Mouse (Mus musculus) MEL (cell line): ENCODE results near the gene Plxna3. TPM values are rescaled to one million over a fixed set of nuclear protein-coding genes. Genes with fewer than 3 reads are reported as not detected.

Experiments used
- DNase-seq: peaks from one replicate; pipeline ENCODE4 v3.0.0; 2011; ENCODE audit warnings: low read depth, low spot score
- H3K27ac ChIP-seq: 2 replicates; pipeline ENCODE4 v1.5.1; 2012; ENCODE audit warnings: low read depth, mild to moderate bottlenecking, control low read depth, low read length, moderate library complexity; ENCODE audit not compliant: control insufficient read depth
- H3K27me3 ChIP-seq, 2 experiments: fragments of 150-350 bp in 1 of 2; sonication (generic) in 1 of 2; 2 replicates each; pipeline ENCODE4 v1.6.1; 2012; ENCODE audit warnings: low read length in 2 of 2, mild to moderate bottlenecking in 2 of 2, improper control_type of control experiment in 1 of 2, moderate library complexity in 1 of 2; ENCODE audit not compliant: insufficient read depth in 2 of 2, control insufficient read depth in 1 of 2
- H3K36me3 ChIP-seq, 2 experiments: 2 replicates each; pipeline ENCODE4 v1.6.1; 2012 to 2014; ENCODE audit warnings: low read length in 2 of 2, improper control_type of control experiment in 1 of 2, inconsistent platforms in 1 of 2, mild to moderate bottlenecking in 1 of 2; ENCODE audit not compliant: insufficient read depth in 2 of 2, control insufficient read depth in 1 of 2
- H3K4me1 ChIP-seq, 2 experiments: fragments of 150-350 bp in 1 of 2; sonication (generic) in 1 of 2; 2 replicates each; pipeline ENCODE4 v1.6.1; 2012; ENCODE audit warnings: low read length in 2 of 2, improper control_type of control experiment in 1 of 2, mild to moderate bottlenecking in 1 of 2; ENCODE audit not compliant: insufficient read depth in 2 of 2, control insufficient read depth in 1 of 2
- H3K4me3 ChIP-seq, 2 experiments: fragments of 150-350 bp in 1 of 2; sonication (generic) in 1 of 2; 2 replicates each; pipeline ENCODE4 v1.5.1; 2012; ENCODE audit warnings: low read depth in 2 of 2, low read length in 2 of 2, mild to moderate bottlenecking in 2 of 2, moderate library complexity in 2 of 2, control low read depth in 1 of 2, improper control_type of control experiment in 1 of 2; ENCODE audit not compliant: control insufficient read depth in 1 of 2, insufficient read depth in 1 of 2
- H3K79me2 ChIP-seq: 2 replicates; pipeline ENCODE4 v1.6.1; 2012; ENCODE audit warnings: mild to moderate bottlenecking, low read length, moderate library complexity; ENCODE audit not compliant: control insufficient read depth, poor library complexity, insufficient read depth
- H3K9ac ChIP-seq: 2 replicates; pipeline ENCODE4 v1.6.1; 2012; ENCODE audit warnings: low read depth, mild to moderate bottlenecking, control low read depth, low read length, moderate library complexity; ENCODE audit not compliant: control insufficient read depth, poor library complexity, severe bottlenecking
- H3K9me3 ChIP-seq: fragments of 150-350 bp; sonication (generic); replicated peaks from 2 replicates; pipeline ENCODE4 v1.6.1; 2012; ENCODE audit warnings: mild to moderate bottlenecking, low read length, improper control_type of control experiment, moderate library complexity; ENCODE audit not compliant: insufficient read depth
- BHLHE40 ChIP-seq: IDR thresholded peaks from 2 replicates; pipeline ENCODE4 v1.6.1; 2012; ENCODE audit warnings: low read depth, mild to moderate bottlenecking, inconsistent platforms, low read length, improper control_type of control experiment, borderline replicate concordance
- CHD1 ChIP-seq: IDR thresholded peaks from 2 replicates; pipeline ENCODE4 v1.6.1; 2012; ENCODE audit warnings: low read depth, mild to moderate bottlenecking, inconsistent platforms, low read length, improper control_type of control experiment
- CHD2 ChIP-seq: IDR thresholded peaks from 2 replicates; pipeline ENCODE4 v1.6.1; 2011; ENCODE audit warnings: low read length, improper control_type of control experiment
- CTCF ChIP-seq, 3 experiments: IDR thresholded peaks in 2 of 3; conservative IDR thresholded peaks in 1 of 3; 2 replicates each; pipeline ENCODE4 v1.5.1; 2011 to 2012; ENCODE audit warnings: low read length in 3 of 3, low read depth in 2 of 3, mild to moderate bottlenecking in 2 of 3, improper control_type of control experiment in 1 of 3, inconsistent platforms in 1 of 3, mixed read lengths in 1 of 3, moderate library complexity in 1 of 3; ENCODE audit not compliant: control insufficient read depth in 1 of 3, insufficient read depth in 1 of 3, poor library complexity in 1 of 3, severe bottlenecking in 1 of 3
- E2F4 ChIP-seq: IDR thresholded peaks from 2 replicates; pipeline ENCODE4 v1.6.1; 2011; ENCODE audit warnings: low read depth, low read length, improper control_type of control experiment, borderline replicate concordance
- EP300 ChIP-seq, 2 experiments: IDR thresholded peaks; 2 replicates each; pipeline ENCODE4 v1.6.1; 2011; ENCODE audit warnings: improper control_type of control experiment in 2 of 2, low read length in 2 of 2, low read depth in 1 of 2, mild to moderate bottlenecking in 1 of 2
- ETS1 ChIP-seq: IDR thresholded peaks from 2 replicates; pipeline ENCODE4 v1.6.1; 2012; ENCODE audit warnings: low read depth, mild to moderate bottlenecking, inconsistent platforms, low read length, improper control_type of control experiment, moderate library complexity
- GATA1 ChIP-seq: IDR thresholded peaks from 2 replicates; pipeline ENCODE4 v1.6.1; 2011; ENCODE audit warnings: low read depth, low read length, improper control_type of control experiment
- HCFC1 ChIP-seq: IDR thresholded peaks from 2 replicates; pipeline ENCODE4 v1.6.1; 2012; ENCODE audit warnings: low read depth, mild to moderate bottlenecking, inconsistent platforms, low read length, improper control_type of control experiment, moderate library complexity
- JUND ChIP-seq: IDR thresholded peaks from 2 replicates; pipeline ENCODE4 v1.6.1; 2011; ENCODE audit warnings: low read depth, mild to moderate bottlenecking, improper control_type of control experiment, low read length
- KAT2A ChIP-seq: conservative IDR thresholded peaks from 2 replicates; pipeline ENCODE4 v1.6.1; 2012; ENCODE audit warnings: low read depth, low read length, improper control_type of control experiment, inconsistent platforms
- MAFK ChIP-seq: IDR thresholded peaks from 2 replicates; pipeline ENCODE4 v1.6.1; 2011; ENCODE audit warnings: low read depth, mild to moderate bottlenecking, low read length, improper control_type of control experiment, borderline replicate concordance
- MAX ChIP-seq: IDR thresholded peaks from 2 replicates; pipeline ENCODE4 v1.6.1; 2011; ENCODE audit warnings: low read length, improper control_type of control experiment
- MAZ ChIP-seq: IDR thresholded peaks from 2 replicates; pipeline ENCODE4 v1.6.1; 2012; ENCODE audit warnings: low read depth, mild to moderate bottlenecking, inconsistent platforms, low read length, improper control_type of control experiment
- MXI1 ChIP-seq: IDR thresholded peaks from 2 replicates; pipeline ENCODE4 v1.6.1; 2011; ENCODE audit warnings: mild to moderate bottlenecking, low read depth, low read length, improper control_type of control experiment
- MYB ChIP-seq: IDR thresholded peaks from 2 replicates; pipeline ENCODE4 v1.6.1; 2011; ENCODE audit warnings: mild to moderate bottlenecking, low read depth, low read length, improper control_type of control experiment
- MYC ChIP-seq: IDR thresholded peaks from 2 replicates; pipeline ENCODE4 v1.6.1; 2011; ENCODE audit warnings: low read depth, mild to moderate bottlenecking, low read length, improper control_type of control experiment, moderate library complexity
- NELFE ChIP-seq: IDR thresholded peaks from 2 replicates; pipeline ENCODE4 v1.6.1; 2011; ENCODE audit warnings: low read depth, low read length, improper control_type of control experiment
- NRF1 ChIP-seq: IDR thresholded peaks from 2 replicates; pipeline ENCODE4 v1.6.1; 2014; ENCODE audit warnings: low read depth, mild to moderate bottlenecking, inconsistent platforms, low read length, improper control_type of control experiment, moderate library complexity; ENCODE audit not compliant: poor library complexity, insufficient read depth, severe bottlenecking
- POLR2A ChIP-seq, 2 experiments: IDR thresholded peaks; 2 replicates each; pipeline ENCODE4 v1.6.1; 2011 to 2012; ENCODE audit warnings: low read length in 2 of 2, mild to moderate bottlenecking in 2 of 2, control low read depth in 1 of 2, improper control_type of control experiment in 1 of 2, low read depth in 1 of 2, moderate library complexity in 1 of 2; ENCODE audit not compliant: control insufficient read depth in 1 of 2, insufficient read depth in 1 of 2, poor library complexity in 1 of 2
- POLR2AphosphoS2 ChIP-seq: IDR thresholded peaks from 2 replicates; pipeline ENCODE4 v1.6.1; 2011; ENCODE audit warnings: low read length, improper control_type of control experiment
- POLR2AphosphoS5 ChIP-seq: IDR thresholded peaks from 2 replicates; pipeline ENCODE4 v1.6.1; 2012; ENCODE audit warnings: low read depth, borderline replicate concordance, mild to moderate bottlenecking, inconsistent platforms, low read length, moderate library complexity, mixed read lengths
- RAD21 ChIP-seq: IDR thresholded peaks from 2 replicates; pipeline ENCODE4 v1.6.1; 2011; ENCODE audit warnings: mild to moderate bottlenecking, low read depth, low read length, improper control_type of control experiment
- RCOR1 ChIP-seq: IDR thresholded peaks from 2 replicates; pipeline ENCODE4 v1.6.1; 2012; ENCODE audit warnings: low read depth, mild to moderate bottlenecking, inconsistent platforms, low read length, improper control_type of control experiment
- SIN3A ChIP-seq: IDR thresholded peaks from 2 replicates; pipeline ENCODE4 v1.6.1; 2012; ENCODE audit warnings: low read length, improper control_type of control experiment, inconsistent platforms
- SMC3 ChIP-seq: IDR thresholded peaks from 2 replicates; pipeline ENCODE4 v1.6.1; 2011; ENCODE audit warnings: low read depth, low read length, improper control_type of control experiment
- TAL1 ChIP-seq: IDR thresholded peaks from 2 replicates; pipeline ENCODE4 v1.6.1; 2012; ENCODE audit warnings: mild to moderate bottlenecking, inconsistent platforms, low read length, moderate library complexity, mixed read lengths
- TBP ChIP-seq: IDR thresholded peaks from 2 replicates; pipeline ENCODE4 v1.8.0; 2011; ENCODE audit warnings: low read depth, low read length, improper control_type of control experiment
- TCF12 ChIP-seq: IDR thresholded peaks from 2 replicates; pipeline ENCODE4 v1.6.1; 2014; ENCODE audit warnings: low read depth, mild to moderate bottlenecking, inconsistent platforms, low read length, improper control_type of control experiment, moderate library complexity
- UBTF ChIP-seq: IDR thresholded peaks from 2 replicates; pipeline ENCODE4 v1.6.1; 2012; ENCODE audit warnings: low read depth, mild to moderate bottlenecking, inconsistent platforms, low read length, improper control_type of control experiment, moderate library complexity, borderline replicate concordance; ENCODE audit not compliant: insufficient read depth
- USF1 ChIP-seq: IDR thresholded peaks from 2 replicates; pipeline ENCODE4 v1.6.1; 2014; ENCODE audit warnings: low read depth, mild to moderate bottlenecking, inconsistent platforms, low read length, improper control_type of control experiment, moderate library complexity
- USF2 ChIP-seq, 2 experiments: IDR thresholded peaks; 2 replicates each; pipeline ENCODE4 v1.6.1; 2011 to 2012; ENCODE audit warnings: improper control_type of control experiment in 2 of 2, low read length in 2 of 2, borderline replicate concordance in 1 of 2, inconsistent platforms in 1 of 2, low read depth in 1 of 2, mild to moderate bottlenecking in 1 of 2; ENCODE audit not compliant: insufficient read depth in 1 of 2
- ZC3H11A ChIP-seq: IDR thresholded peaks from 2 replicates; pipeline ENCODE4 v1.6.1; 2012; ENCODE audit warnings: low read depth, mild to moderate bottlenecking, inconsistent platforms, low read length, improper control_type of control experiment
- ZKSCAN1 ChIP-seq: IDR thresholded peaks from 2 replicates; pipeline ENCODE4 v1.6.1; 2012; ENCODE audit warnings: low read depth, mild to moderate bottlenecking, inconsistent platforms, low read length, improper control_type of control experiment, moderate library complexity
- ZMIZ1 ChIP-seq: IDR thresholded peaks from 2 replicates; pipeline ENCODE4 v1.6.1; 2012; ENCODE audit warnings: low read depth, mild to moderate bottlenecking, inconsistent platforms, low read length, improper control_type of control experiment, moderate library complexity
- ZNF384 ChIP-seq: IDR thresholded peaks from 2 replicates; pipeline ENCODE4 v1.6.1; 2012; ENCODE audit warnings: low read depth, mild to moderate bottlenecking, inconsistent platforms, low read length, improper control_type of control experiment
- polyA plus RNA-seq, 2 experiments: library from polyadenylated mRNA; stranded (reverse) in 1 of 2; unstranded in 1 of 2; fragments of >175 nt in 1 of 2; fragments of >200 nt in 1 of 2; gene quantifications; 2 replicates each; pipeline versions ENCODE4 v1.2.1 to v1.2.4; 2012; ENCODE audit warnings: low replicate concordance in 2 of 2, low read depth in 1 of 2; ENCODE audit not compliant: insufficient read length in 2 of 2, insufficient read depth in 1 of 2, missing spikeins in 1 of 2
- total RNA-seq: library from RNA; depleted of rRNA; stranded (reverse); fragments of 300-350 nt; gene quantifications from 2 replicates; pipeline ENCODE4 v1.2.3, GENCODE M21; 2012

The Plxna3 gene
- total and polyA plus RNA-seq, 3 experiments, result 8.3 to 13.7 TPM; not detected in 1

- peak; percentile 75 for DNase-seq
- Histone ChIP-seq H3K9ac (peak overlapping the region; percentile 98), H3K4me1 (peaks cover 0 to 15% of the 10 kb centered on the region in 2 experiments; a peak in 2 of 4 replicates), H3K27ac (peak overlapping the region; percentile 63), H3K4me3 (peak overlapping the region; percentile 91 to 97), H3K36me3 (peaks cover 0 to 13% of the 10 kb centered on the region in 2 experiments), H3K27me3 (no peaks in the 10 kb centered on the region), H3K9me3 (no peaks in the 10 kb centered on the region), H3K79me2 (peaks cover 15% of the 10 kb centered on the region)
- TF ChIP-seq USF1 (peak; percentile 48), EP300 (IDR thresholded peaks at IDR 0.05; ENCODE audit: low read depth in 1 of 2, low read length in 2 of 2) (no peak), NRF1 (peak; percentile 64), MXI1 (peak; percentile 89), TAL1 (no peak), RCOR1 (no peak), MYC (peak; percentile 94), MAFK (no peak), NELFE (peak; percentile 28), KAT2A (no peak), RAD21 (no peak), SMC3 (no peak), SIN3A (peak; percentile 65; the same call in 1 of the 2 replicates), MAZ (no peak), CTCF (IDR thresholded peaks at IDR 0.05 in 2 of 3, conservative IDR thresholded peaks at IDR 0.05 in 1 of 3; ENCODE audit: control insufficient read depth in 1 of 3, insufficient read depth in 1 of 3, low read depth in 2 of 3, low read length in 3 of 3, poor library complexity in 1 of 3, severe bottlenecking in 1 of 3) (0 out of 6 replicates have a peak, but pooled peaks of 1 of the 3 experiments have one; percentile 6), GATA1 (no peak), E2F4 (no peak), JUND (no peak), CHD2 (no peak), BHLHE40 (no peak), MAX (peak; percentile 91), TCF12 (no peak), ZNF384 (no peak), MYB (no peak), ETS1 (no peak), UBTF (no peak), CHD1 (no peak), ZKSCAN1 (no peak), POLR2AphosphoS5 (no peak), TBP (0 out of 2 replicates have a peak, but pooled peaks have one; percentile 21), USF2 (IDR thresholded peaks at IDR 0.05; ENCODE audit: borderline replicate concordance in 1 of 2, insufficient read depth in 1 of 2, low read depth in 1 of 2, low read length in 2 of 2) (no peak), HCFC1 (peak; percentile 68), ZMIZ1 (no peak), POLR2A (IDR thresholded peaks at IDR 0.05; ENCODE audit: control insufficient read depth in 1 of 2, insufficient read depth in 1 of 2, low read depth in 1 of 2, low read length in 2 of 2, poor library complexity in 1 of 2) (peak; percentile 46 to 74; a peak in 3 of 4 replicates), ZC3H11A (no peak), POLR2AphosphoS2 (peak; percentile 67)
Observed at GRCm38 (mm10) chrX:74368209-74368909, 39.5 kb downstream of the Plxna3 start.
